Mouse (Mus musculus) left cerebral cortex, adult 18-20 months (tissue): Measurements from ENCODE around the gene Zfp219. TPM values are rescaled to one million over a fixed set of nuclear protein-coding genes. Genes with fewer than 3 reads are reported as not detected.

Source experiments
- DNase-seq, 2 experiments: peaks; one replicate each; pipeline ENCODE4 v3.0.0; 2021 to 2022; ENCODE audit warnings: low spot score in 2 of 2, mixed read lengths in 1 of 2
- total RNA-seq, 2 experiments: library from RNA; stranded (reverse); gene quantifications; 2 replicates each; pipeline ENCODE4 v1.2.3; 2021

Gene Zfp219
- total RNA-seq, 2 experiments from 2014 or later: 40.6 to 41.3 TPM

- DNase-seq: no peak
These were observed 1.4 kb downstream of the Zfp219 start for GRCm38 (mm10) chr14:52019051-52019589.

- DNase-seq: no peak
These were observed 2.1 kb downstream of the Zfp219 start for GRCm38 (mm10) chr14:52018248-52019050.

GRCm38 (mm10) chr14:52017662-52018061, 2.9 kb downstream of the Zfp219 start:
- DNase-seq: no peak

GRCm38 (mm10) chr14:52016625-52017405, 3.7 kb downstream of the Zfp219 start:
- DNase-seq: no peak

GRCm38 (mm10) chr14:52015445-52016100, 5.0 kb downstream of the Zfp219 start, which contains the start of gene Tmem253:
Tmem253 (plus strand) TSS chr14:52015658.
- DNase-seq: no peak

- no peak for DNase-seq
These were observed 5.7 kb downstream of the Zfp219 start for GRCm38 (mm10) chr14:52014761-52015311.

GRCm38 (mm10) chr14:52014271-52014760, 6.2 kb downstream of the Zfp219 start:
- DNase-seq: no peak

GRCm38 (mm10) chr14:52013771-52014219, 6.7 kb downstream of the Zfp219 start:
- DNase-seq: no peak

GRCm38 (mm10) chr14:52013021-52013610, 7.4 kb downstream of the Zfp219 start:
- DNase-seq: no peak

GRCm38 (mm10) chr14:52012553-52012952, 8.0 kb downstream of the Zfp219 start:
- no peak for DNase-seq

- DNase-seq: peak; percentile 66 to 72
These were observed 8.4 kb downstream of the Zfp219 start for GRCm38 (mm10) chr14:52012085-52012484.

- DNase-seq: no peak
These were observed 8.8 kb downstream of the Zfp219 start for GRCm38 (mm10) chr14:52011683-52012082.

- no peak for DNase-seq
These were observed 10.0 kb downstream of the Zfp219 start for GRCm38 (mm10) chr14:52010446-52011111.

GRCm38 (mm10) chr14:52009841-52010240, 10.7 kb downstream of the Zfp219 start:
- DNase-seq: no peak

- DNase-seq: no peak
These were observed 11.2 kb downstream of the Zfp219 start for GRCm38 (mm10) chr14:52009361-52009760.

- peak; percentile 90 to 95 for DNase-seq
These were observed 12.0 kb downstream of the Zfp219 start for GRCm38 (mm10) chr14:52008321-52009203.

GRCm38 (mm10) chr14:52006771-52007170, 13.8 kb downstream of the Zfp219 start:
- no peak for DNase-seq

- DNase-seq: no peak
These were observed 14.3 kb downstream of the Zfp219 start for GRCm38 (mm10) chr14:52006241-52006640.

- no peak for DNase-seq
These were observed 14.9 kb downstream of the Zfp219 start for GRCm38 (mm10) chr14:52005616-52006015.
